Mouse (Mus musculus) heart, postnatal 10 days (tissue): ENCODE results near the gene Crebrf. TPM values are rescaled to one million over a fixed set of nuclear protein-coding genes. Genes with fewer than 3 reads are reported as not detected.

ENCODE experiments used
- DNase-seq, 2 experiments: peaks; one replicate each; pipeline ENCODE4 v3.0.0; 2021
- intact Hi-C: fragments of 180-260 bp; cut with DNase I; formaldehyde crosslinking; loops from one replicate; pipeline ENCODE4 v1.15.1; 2025
- total RNA-seq, 2 experiments: library from RNA; stranded (reverse); gene quantifications; 2 replicates each; pipeline ENCODE4 v1.2.3; 2021

The Crebrf gene
- total RNA-seq, 2 experiments from 2014 or later, result 31.8 to 36.0 TPM

GRCm38 (mm10) chr17:26776211-26776610, 60.8 kb downstream of the Crebrf start:
- DNase-seq, result no peak
- intact Hi-C loops, result no loop called here

GRCm38 (mm10) chr17:26778001-26778400, 62.6 kb downstream of the Crebrf start:
- no peak for DNase-seq
- intact Hi-C loops, result no loop called here

- DNase-seq, result no peak
- intact Hi-C loops, result no loop called here
Observed at GRCm38 (mm10) chr17:26778430-26779100, 63.1 kb downstream of the Crebrf start.

GRCm38 (mm10) chr17:26779471-26779870, 64.0 kb downstream of the Crebrf start:
- no peak for DNase-seq
- intact Hi-C loops, result no loop called here

GRCm38 (mm10) chr17:26780750-26781571, 65.5 kb downstream of the Crebrf start, which contains the start of gene Bnip1:
Bnip1 (plus strand) TSS chr17:26781066.
- peak; percentile 85 to 89 for DNase-seq
- intact Hi-C loops, result loop anchor here (2.0 to 5.0 kb wide), 2 partner anchors 120 to 319 kb away; no protein-coding TSS in a partner anchor

GRCm38 (mm10) chr17:26781610-26782043, 66.2 kb downstream of the Crebrf start:
- intact Hi-C loops, result loop anchor here (2.0 to 5.0 kb wide), 2 partner anchors 121 to 319 kb away; no protein-coding TSS in a partner anchor
- DNase-seq, result no peak

GRCm38 (mm10) chr17:26784525-26784924, 69.1 kb downstream of the Crebrf start:
- no peak for DNase-seq
- intact Hi-C loops, result loop anchor here (5.0 kb wide), 1 partner anchor 322 kb away; no protein-coding TSS in a partner anchor

GRCm38 (mm10) chr17:26786586-26786985, 71.1 kb downstream of the Crebrf start:
- no peak for DNase-seq
- intact Hi-C loops, result no loop called here

- intact Hi-C loops, result no loop called here
- DNase-seq, result no peak
Observed at GRCm38 (mm10) chr17:26788986-26789385, 73.5 kb downstream of the Crebrf start.

GRCm38 (mm10) chr17:26789460-26790268, 74.2 kb downstream of the Crebrf start:
- DNase-seq, result no peak
- intact Hi-C loops, result no loop called here

- intact Hi-C loops, result no loop called here
- no peak for DNase-seq
Observed at GRCm38 (mm10) chr17:26790269-26791214, 75.1 kb downstream of the Crebrf start.

GRCm38 (mm10) chr17:26791580-26791979, 76.1 kb downstream of the Crebrf start:
- intact Hi-C loops, result no loop called here
- no peak for DNase-seq

GRCm38 (mm10) chr17:26792096-26792495, 76.6 kb downstream of the Crebrf start:
- intact Hi-C loops, result no loop called here
- no peak for DNase-seq

GRCm38 (mm10) chr17:26793068-26793765, 77.8 kb downstream of the Crebrf start:
- intact Hi-C loops, result no loop called here

GRCm38 (mm10) chr17:26794744-26795143, 79.3 kb downstream of the Crebrf start:
- peak; percentile 76 to 83 for DNase-seq
- intact Hi-C loops, result loop anchor here (1.0 kb wide), 1 partner anchor 91 kb away; no protein-coding TSS in a partner anchor

More at GRCm38 (mm10) chr17:26793068-26793765, 77.8 kb downstream of the Crebrf start:
- DNase-seq, result no peak

- intact Hi-C loops, result no loop called here
- DNase-seq, result no peak
Observed at GRCm38 (mm10) chr17:26795386-26795785, 79.9 kb downstream of the Crebrf start.

GRCm38 (mm10) chr17:26797379-26798128, 82.1 kb downstream of the Crebrf start:
- intact Hi-C loops, result no loop called here

GRCm38 (mm10) chr17:26802886-26803285, 87.4 kb downstream of the Crebrf start:
- intact Hi-C loops, result no loop called here
- no peak for DNase-seq

More at GRCm38 (mm10) chr17:26797379-26798128, 82.1 kb downstream of the Crebrf start:
- DNase-seq, result no peak
